Mouse (Mus musculus): ENCODE results near the gene Tnfrsf25.

DNA sequence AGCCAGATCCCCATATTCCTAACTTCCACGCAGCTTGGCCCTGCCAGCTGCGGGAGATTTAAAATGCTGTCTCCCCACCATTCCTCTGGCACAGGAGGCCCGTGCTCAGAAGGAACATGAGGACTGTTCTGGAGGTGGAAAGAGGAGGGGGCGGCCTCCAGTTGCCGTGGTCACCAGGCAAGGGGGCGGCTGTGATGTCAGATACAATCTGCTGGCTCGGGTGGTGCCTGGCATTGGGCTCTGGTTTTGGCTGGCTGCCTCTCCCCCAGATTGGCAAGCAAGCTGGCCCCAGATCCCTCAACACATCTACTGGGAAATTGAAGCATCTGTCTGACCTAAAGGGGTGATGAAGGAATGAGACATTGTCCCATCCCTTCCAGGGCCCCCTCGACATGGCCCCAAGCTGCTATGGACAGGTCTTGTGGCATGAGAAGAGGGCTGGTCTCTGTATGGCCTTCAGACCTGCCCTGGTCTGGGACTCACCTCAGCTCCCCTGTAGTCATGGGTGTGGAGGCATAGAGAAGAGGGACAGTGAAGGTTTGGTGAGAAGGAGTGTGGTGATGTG lies 27.1 kb upstream of the Tnfrsf25 start:
- TF ChIP-seq CTCF (IDR thresholded peaks at IDR 0.05; ENCODE audit: low read depth) = no peak
- no peak for TF ChIP-seq EP300 (IDR thresholded peaks at IDR 0.05; ENCODE audit: low read depth)
